Mouse (Mus musculus) heart, adult 2 months (tissue): ENCODE results near the gene Osbp2. TPM values are rescaled to one million over a fixed set of nuclear protein-coding genes. Genes with fewer than 3 reads are reported as not detected.

Experiments
- DNase-seq, 2 experiments: peaks; one replicate each; pipeline ENCODE4 v3.0.0; 2021
- H3K27ac ChIP-seq: fragments of 200-600 bp; 2 replicates; pipeline ENCODE4 v1.8.1; 2022
- H3K27me3 ChIP-seq: fragments of 200-500 bp; 2 replicates; pipeline ENCODE4 v1.6.1; 2012; ENCODE audit warnings: mild to moderate bottlenecking, low read length, inconsistent platforms, mixed read lengths; ENCODE audit not compliant: control insufficient read depth, insufficient read depth
- H3K36me3 ChIP-seq: fragments of 200-500 bp; 2 replicates; pipeline ENCODE4 v1.6.1; 2012; ENCODE audit warnings: low read length, inconsistent platforms; ENCODE audit not compliant: control insufficient read depth, insufficient read depth
- H3K4me1 ChIP-seq: fragments of 200-500 bp; 2 replicates; pipeline ENCODE4 v1.6.1; 2011; ENCODE audit warnings: low read length; ENCODE audit not compliant: control insufficient read depth, insufficient read depth
- H3K4me3 ChIP-seq: fragments of 200-600 bp; 2 replicates; pipeline ENCODE4 v1.8.1; 2022
- H3K79me2 ChIP-seq: fragments of 200-500 bp; replicated peaks from 2 replicates; pipeline ENCODE4 v1.6.1; 2012; ENCODE audit warnings: mild to moderate bottlenecking, inconsistent platforms, low read length, moderate library complexity, mixed read lengths; ENCODE audit not compliant: control insufficient read depth, insufficient read depth
- H3K9ac ChIP-seq: fragments of 200-500 bp; 2 replicates; pipeline ENCODE4 v1.6.1; 2012; ENCODE audit warnings: low read depth, mild to moderate bottlenecking, control low read depth, inconsistent platforms, low read length, mixed read lengths
- CTCF ChIP-seq: fragments of 200-600 bp; IDR thresholded peaks from 2 replicates; pipeline ENCODE4 v1.8.1; 2022; ENCODE audit warnings: antibody characterized with exemption, mild to moderate bottlenecking, moderate library complexity
- EP300 ChIP-seq: fragments of 200-500 bp; IDR thresholded peaks from 2 replicates; pipeline ENCODE4 v1.6.1; 2011; ENCODE audit warnings: low read depth, low read length, control low read depth; ENCODE audit not compliant: insufficient read depth
- POLR2A ChIP-seq: fragments of 200-500 bp; IDR thresholded peaks from 2 replicates; pipeline ENCODE4 v1.6.1; 2011; ENCODE audit warnings: mild to moderate bottlenecking, low read depth, low read length, control low read depth; ENCODE audit not compliant: insufficient read depth
- WGBS: fragments of 180-500 bp; shearing (Covaris S2); methylation state at CpG from one replicate; pipeline ENCODE4 v1.1.7; 2018; 5-methylcytosine and 5-hydroxymethylcytosine counted together
- intact Hi-C: fragments of 180-260 bp; cut with DNase I; formaldehyde crosslinking; loops from one replicate; pipeline ENCODE4 v1.15.1; 2025
- polyA plus RNA-seq: library from polyadenylated mRNA; depleted of rRNA; stranded (reverse); fragments of >200 nt; gene quantifications from 2 replicates; pipeline ENCODE4 v1.2.3, GENCODE M21; 2012
- total RNA-seq, 2 experiments: library from RNA; stranded (reverse); gene quantifications; 2 replicates each; pipeline ENCODE4 v1.2.3; 2021

The Osbp2 gene
- total and polyA plus RNA-seq, 3 experiments: 10.9 to 16.2 (median 12.9) TPM

- no peak for TF ChIP-seq CTCF
- no peak for TF ChIP-seq EP300
- no peak for TF ChIP-seq POLR2A
- WGBS: 81% methylated on average over 12 of the region's 12 CpGs
- no peaks in the 10 kb centered on the region for H3K4me1 ChIP-seq
These were observed 122.5 kb downstream of the Osbp2 start for GRCm38 (mm10) chr11:3741183-3741582.

DNA sequence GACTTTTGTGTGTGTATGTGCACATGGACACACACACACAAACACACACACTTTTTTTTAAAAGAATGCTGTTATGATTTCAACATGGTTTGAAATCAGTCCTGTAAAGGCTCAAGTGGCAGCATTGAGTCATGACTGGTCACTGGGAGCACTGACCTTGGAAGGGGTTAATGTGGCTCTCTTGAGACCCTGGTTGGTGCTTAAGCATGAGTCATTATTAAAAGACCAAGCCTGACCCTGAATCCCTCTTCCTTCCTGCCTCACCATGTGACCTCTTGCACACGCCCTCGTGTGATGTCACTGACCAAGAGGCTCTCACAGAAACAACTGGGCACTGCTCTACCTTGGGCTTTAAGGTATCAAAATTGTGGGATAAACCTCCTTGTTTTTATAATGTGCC is 124.9 kb downstream of the Osbp2 start:
- no peaks in the 10 kb centered on the region for H3K4me1 ChIP-seq
- no peak overlapping the region for H3K4me3 ChIP-seq
- WGBS: 64% methylated on average over 2 of the region's 2 CpGs
- intact Hi-C loops: no loop called here
- no peak for DNase-seq
- H3K27me3 ChIP-seq: no peaks in the 10 kb centered on the region
- H3K9ac ChIP-seq: no peak overlapping the region
- H3K79me2 ChIP-seq: no peaks in the 10 kb centered on the region
- H3K27ac ChIP-seq: no peak overlapping the region
- H3K36me3 ChIP-seq: no peaks in the 10 kb centered on the region
- TF ChIP-seq POLR2A (no peak), EP300 (no peak), CTCF (no peak)

More at GRCm38 (mm10) chr11:3741183-3741582, 122.5 kb downstream of the Osbp2 start:
- no peaks in the 10 kb centered on the region for H3K79me2 ChIP-seq
- DNase-seq: no peak
- no peak overlapping the region for H3K9ac ChIP-seq
- H3K27ac ChIP-seq: no peak overlapping the region
- H3K27me3 ChIP-seq: no peaks in the 10 kb centered on the region
- H3K4me3 ChIP-seq: no peak overlapping the region
- intact Hi-C loops: no loop called here
- H3K36me3 ChIP-seq: no peaks in the 10 kb centered on the region

DNA sequence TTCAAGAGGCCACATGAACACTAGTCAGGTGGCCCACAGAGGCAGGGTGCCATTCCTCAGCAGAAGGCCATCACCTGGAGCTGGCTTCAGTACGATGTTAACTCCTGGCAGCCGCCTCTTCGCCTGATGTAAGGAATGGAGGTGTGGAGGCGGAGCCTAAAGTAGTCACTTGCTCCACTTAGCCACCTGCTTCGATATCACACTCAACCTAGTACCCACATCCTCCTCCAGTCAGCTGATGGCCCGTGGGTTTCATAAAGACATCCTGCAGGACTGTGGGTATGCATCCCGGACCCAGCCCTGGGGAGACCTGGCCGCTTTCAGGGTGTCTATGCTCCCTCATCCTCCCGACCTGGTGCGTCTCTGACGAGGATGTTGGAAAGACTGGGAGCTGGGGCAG is 128.0 kb downstream of the Osbp2 start:
- H3K4me3 ChIP-seq: no peak overlapping the region
- intact Hi-C loops: no loop called here
- no peak overlapping the region for H3K27ac ChIP-seq
- H3K4me1 ChIP-seq: no peaks in the 10 kb centered on the region
- H3K27me3 ChIP-seq: no peaks in the 10 kb centered on the region
- no peak for TF ChIP-seq CTCF
- no peak for TF ChIP-seq POLR2A
- no peak for TF ChIP-seq EP300
- no peak for DNase-seq
- H3K36me3 ChIP-seq: no peaks in the 10 kb centered on the region
- no peak overlapping the region for H3K9ac ChIP-seq
- 73% methylated on average over 11 of the region's 11 CpGs for WGBS
- no peaks in the 10 kb centered on the region for H3K79me2 ChIP-seq

GRCm38 (mm10) chr11:3733933-3734636 is 129.6 kb downstream of the Osbp2 start:
- 77% methylated on average over 14 of the region's 14 CpGs for WGBS
- intact Hi-C loops: no loop called here
- Histone ChIP-seq H3K27ac (no peak overlapping the region), H3K4me1 (no peaks in the 10 kb centered on the region), H3K9ac (no peak overlapping the region), H3K27me3 (no peaks in the 10 kb centered on the region), H3K36me3 (no peaks in the 10 kb centered on the region), H3K4me3 (no peak overlapping the region), H3K79me2 (no peaks in the 10 kb centered on the region)
- DNase-seq: no peak
- TF ChIP-seq POLR2A (no peak), CTCF (no peak), EP300 (no peak)

DNA sequence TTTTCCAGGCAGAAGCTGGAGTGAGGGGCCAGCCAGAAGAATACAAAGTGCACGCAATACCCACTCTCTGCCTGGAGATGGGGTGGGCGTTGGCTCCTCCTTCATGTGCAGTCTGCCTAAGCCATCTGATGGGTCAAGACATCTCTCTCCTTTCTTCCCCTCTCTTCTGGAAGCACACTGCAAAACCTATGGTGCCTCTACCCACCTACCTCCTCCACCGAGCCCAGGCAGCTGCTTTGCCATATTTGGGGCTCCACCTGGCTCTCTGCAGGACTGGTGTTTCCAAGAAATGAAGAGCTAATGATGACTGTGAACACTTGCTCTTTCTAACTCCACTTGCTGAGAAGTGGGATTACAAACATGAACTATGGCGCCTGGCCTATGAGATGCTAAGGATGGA is 132.2 kb downstream of the Osbp2 start:
- no peak overlapping the region for H3K4me3 ChIP-seq
- H3K27ac ChIP-seq: no peak overlapping the region
- 80% methylated on average over 4 of the region's 4 CpGs for WGBS
- H3K9ac ChIP-seq: no peak overlapping the region
- H3K36me3 ChIP-seq: no peaks in the 10 kb centered on the region
- TF ChIP-seq POLR2A (no peak), CTCF (no peak), EP300 (no peak)
- H3K4me1 ChIP-seq: no peaks in the 10 kb centered on the region
- DNase-seq: no peak
- H3K27me3 ChIP-seq: no peaks in the 10 kb centered on the region
- intact Hi-C loops: no loop called here
- H3K79me2 ChIP-seq: no peaks in the 10 kb centered on the region

- H3K4me1 ChIP-seq: no peaks in the 10 kb centered on the region; the same call in 1 of the 2 replicates
- no peak for DNase-seq
- intact Hi-C loops: no loop called here
- no peaks in the 10 kb centered on the region for H3K27me3 ChIP-seq
- H3K4me3 ChIP-seq: no peak overlapping the region
- no peaks in the 10 kb centered on the region for H3K36me3 ChIP-seq
- 68% methylated on average over 9 of the region's 9 CpGs for WGBS
- no peaks in the 10 kb centered on the region for H3K79me2 ChIP-seq
- H3K9ac ChIP-seq: no peak overlapping the region
- no peak for TF ChIP-seq POLR2A
- no peak for TF ChIP-seq CTCF
- TF ChIP-seq EP300: no peak
- no peak overlapping the region for H3K27ac ChIP-seq
These were observed 136.1 kb downstream of the Osbp2 start for GRCm38 (mm10) chr11:3727438-3728105.
